Mouse (Mus musculus): ENCODE data around the gene Psmd2. TPM values are rescaled to one million over a fixed set of nuclear protein-coding genes. Genes with fewer than 3 reads are reported as not detected.

The Psmd2 gene
- polyA plus RNA-seq, 1 experiment, result 227 TPM

GRCm38 (mm10) chr16:20672500-20672902, 21.0 kb downstream of the Psmd2 start:
- peak overlapping the region; percentile 64 for H3K4me3 ChIP-seq (replicated peaks; ENCODE audit: control insufficient read depth, low read depth, low read length)
- no peak for TF ChIP-seq CTCF (IDR thresholded peaks at IDR 0.05; ENCODE audit: control insufficient read depth, insufficient read depth, low read length)
- peak; percentile 88 for TF ChIP-seq POLR2A (IDR thresholded peaks at IDR 0.05; ENCODE audit: borderline replicate concordance, control insufficient read depth, low read depth, low read length)
- H3K4me1 ChIP-seq (ENCODE audit: control insufficient read depth, insufficient read depth, low read length), result peaks cover 5% of the 10 kb centered on the region
- peak overlapping the region; percentile 80; the same call in 1 of the 2 replicates for H3K27ac ChIP-seq (ENCODE audit: control insufficient read depth, insufficient read depth, low read depth, low read length, poor library complexity)
- under 1% methylated on average over 38 of the region's 38 CpGs for WGBS

DNA sequence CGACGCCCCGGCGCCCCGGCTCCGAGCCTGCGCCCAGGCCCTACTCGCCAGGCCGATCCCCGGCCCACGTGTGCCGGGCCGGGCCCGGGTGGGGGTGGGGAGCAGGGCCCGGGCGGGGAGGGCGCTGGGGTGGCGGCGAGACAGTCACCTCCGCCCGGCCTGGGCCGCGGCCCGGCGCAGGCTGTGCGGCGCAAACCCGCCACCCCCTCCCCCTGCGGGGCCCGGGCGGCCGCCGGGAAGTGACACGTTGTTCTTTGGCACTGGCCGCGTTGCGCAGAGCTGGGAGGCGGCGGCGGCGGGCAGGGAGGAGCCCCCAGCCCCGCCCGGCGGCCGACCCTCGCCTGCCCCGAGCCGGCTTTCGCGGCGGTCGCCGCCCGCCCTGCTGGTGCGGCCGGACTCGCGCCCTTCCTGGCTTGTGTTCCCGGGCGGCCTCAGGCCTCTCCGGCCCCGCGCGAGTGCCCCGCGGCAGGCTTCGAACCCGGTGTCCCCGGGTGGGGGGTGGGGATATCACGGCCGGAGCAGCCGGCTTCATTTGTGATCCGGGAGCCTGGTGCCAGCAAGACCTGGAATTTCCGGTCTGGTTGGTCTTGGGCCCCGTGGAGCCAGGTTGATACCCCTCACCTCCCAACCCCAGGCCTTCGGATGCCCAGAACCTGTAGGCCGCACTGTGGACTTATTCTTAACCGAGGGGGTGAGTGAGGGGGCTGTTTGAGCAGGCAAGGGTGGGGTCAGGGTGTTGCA, 21.7 kb downstream of the Psmd2 start:
- TF ChIP-seq CTCF (IDR thresholded peaks at IDR 0.05; ENCODE audit: control insufficient read depth, insufficient read depth, low read length) (no peak), POLR2A (IDR thresholded peaks at IDR 0.05; ENCODE audit: borderline replicate concordance, control insufficient read depth, low read depth, low read length) (no peak)
- WGBS, result under 1% methylated on average over 65 of the region's 78 CpGs
- H3K27ac ChIP-seq (ENCODE audit: control insufficient read depth, insufficient read depth, low read depth, low read length, poor library complexity), result peak overlapping the region; percentile 80
- H3K4me3 ChIP-seq (replicated peaks; ENCODE audit: control insufficient read depth, low read depth, low read length), result peak overlapping the region; percentile 64
- H3K4me1 ChIP-seq (ENCODE audit: control insufficient read depth, insufficient read depth, low read length), result peaks cover 6% of the 10 kb centered on the region

DNA sequence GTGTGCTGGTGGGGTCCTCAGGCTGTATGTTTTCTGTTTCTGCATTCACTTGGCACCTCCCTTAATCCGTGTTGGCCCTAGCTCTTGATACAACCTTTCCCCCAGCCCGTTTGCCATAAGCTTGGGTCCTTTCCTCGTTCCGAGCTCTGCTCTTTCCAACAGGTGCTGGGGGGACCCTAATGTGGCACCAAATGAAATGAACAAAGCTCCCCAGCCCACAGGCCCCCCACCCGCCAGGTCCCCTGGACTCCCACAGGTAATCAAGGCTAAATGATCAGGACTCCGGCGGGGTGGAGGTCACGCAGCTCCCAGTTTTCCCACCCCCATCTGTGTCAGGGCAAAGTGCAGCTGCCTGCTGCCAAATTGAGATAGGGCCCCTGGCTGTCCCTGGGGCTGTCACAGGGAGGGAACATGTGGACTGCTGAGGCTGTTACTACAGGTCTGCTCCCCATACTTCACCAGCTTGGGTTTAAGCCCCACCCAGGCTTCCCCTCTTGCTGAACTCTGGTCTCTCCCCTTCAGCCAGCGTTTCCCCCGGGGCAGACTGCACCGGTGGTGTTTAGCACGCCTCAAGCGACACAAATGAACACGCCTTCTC, 22.4 kb downstream of the Psmd2 start:
- Histone ChIP-seq H3K4me3 (replicated peaks; ENCODE audit: control insufficient read depth, low read depth, low read length) (peak overlapping the region; percentile 64), H3K4me1 (ENCODE audit: control insufficient read depth, insufficient read depth, low read length) (peaks cover 6% of the 10 kb centered on the region), H3K27ac (ENCODE audit: control insufficient read depth, insufficient read depth, low read depth, low read length, poor library complexity) (peak overlapping the region; percentile 80)
- 4% methylated on average over 14 of the region's 14 CpGs for WGBS
- TF ChIP-seq CTCF (IDR thresholded peaks at IDR 0.05; ENCODE audit: control insufficient read depth, insufficient read depth, low read length) (no peak), POLR2A (IDR thresholded peaks at IDR 0.05; ENCODE audit: borderline replicate concordance, control insufficient read depth, low read depth, low read length) (0 out of 2 replicates have a peak, but pooled peaks have one; percentile 7)

DNA sequence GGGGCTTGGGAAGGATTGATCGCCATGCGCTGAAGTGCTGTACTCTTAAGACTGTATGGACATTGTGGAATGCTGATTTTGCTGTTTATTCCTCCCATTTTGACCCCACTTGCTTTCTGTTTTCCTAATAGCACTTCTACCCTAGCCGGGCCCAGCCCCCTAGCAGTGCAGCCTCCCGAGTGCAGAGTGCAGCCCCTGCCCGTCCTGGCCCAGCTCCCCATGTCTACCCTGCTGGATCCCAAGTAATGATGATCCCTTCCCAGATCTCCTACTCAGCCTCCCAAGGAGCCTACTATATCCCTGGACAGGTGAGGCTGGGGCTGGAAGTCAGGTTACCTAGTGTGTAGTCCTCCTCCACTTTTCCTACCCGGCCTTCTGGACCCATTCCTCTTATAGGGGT, 23.8 kb downstream of the Psmd2 start:
- no peak overlapping the region for H3K4me3 ChIP-seq (replicated peaks; ENCODE audit: control insufficient read depth, low read depth, low read length)
- H3K27ac ChIP-seq (ENCODE audit: control insufficient read depth, insufficient read depth, low read depth, low read length, poor library complexity), result no peak overlapping the region
- H3K4me1 ChIP-seq (ENCODE audit: control insufficient read depth, insufficient read depth, low read length), result peaks cover 6% of the 10 kb centered on the region

GRCm38 (mm10) chr16:20676702-20677101, 25.2 kb downstream of the Psmd2 start:
- H3K4me1 ChIP-seq (ENCODE audit: control insufficient read depth, insufficient read depth, low read length), result peaks cover 6% of the 10 kb centered on the region
- no peak overlapping the region for H3K4me3 ChIP-seq (replicated peaks; ENCODE audit: control insufficient read depth, low read depth, low read length)
- WGBS, result 69% methylated on average over 4 of the region's 4 CpGs
- TF ChIP-seq CTCF (IDR thresholded peaks at IDR 0.05; ENCODE audit: control insufficient read depth, insufficient read depth, low read length), result no peak
- no peak for TF ChIP-seq POLR2A (IDR thresholded peaks at IDR 0.05; ENCODE audit: borderline replicate concordance, control insufficient read depth, low read depth, low read length)
- H3K27ac ChIP-seq (ENCODE audit: control insufficient read depth, insufficient read depth, low read depth, low read length, poor library complexity), result no peak overlapping the region

More for the DNA sequence above, 23.8 kb downstream of the Psmd2 start:
- TF ChIP-seq CTCF (IDR thresholded peaks at IDR 0.05; ENCODE audit: control insufficient read depth, insufficient read depth, low read length), result no peak
- no peak for TF ChIP-seq POLR2A (IDR thresholded peaks at IDR 0.05; ENCODE audit: borderline replicate concordance, control insufficient read depth, low read depth, low read length)
- WGBS, result 91% methylated on average over 6 of the region's 6 CpGs

DNA sequence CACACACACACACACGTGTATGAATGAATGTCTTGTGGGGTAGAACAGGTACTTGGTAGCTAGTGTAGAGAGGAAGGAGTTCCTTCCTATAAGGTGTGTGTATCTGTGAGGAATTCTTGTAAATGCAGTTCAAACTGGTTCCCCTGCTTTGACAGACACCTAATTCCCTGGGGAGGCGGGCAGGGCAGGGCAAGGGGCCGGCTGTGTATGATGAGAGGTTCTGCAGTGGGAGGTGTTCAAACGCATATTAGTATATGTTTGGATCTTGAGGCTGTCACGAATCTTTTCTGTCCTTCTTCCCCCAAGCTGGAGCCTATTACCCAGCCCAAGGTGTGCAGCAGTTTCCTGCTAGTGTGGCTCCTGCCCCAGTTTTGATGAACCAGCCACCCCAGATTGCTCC, 25.9 kb downstream of the Psmd2 start:
- TF ChIP-seq CTCF (IDR thresholded peaks at IDR 0.05; ENCODE audit: control insufficient read depth, insufficient read depth, low read length), result no peak
- TF ChIP-seq POLR2A (IDR thresholded peaks at IDR 0.05; ENCODE audit: borderline replicate concordance, control insufficient read depth, low read depth, low read length), result no peak
- H3K4me1 ChIP-seq (ENCODE audit: control insufficient read depth, insufficient read depth, low read length), result peaks cover 5% of the 10 kb centered on the region

GRCm38 (mm10) chr16:20677974-20678675, 26.7 kb downstream of the Psmd2 start:
- H3K4me3 ChIP-seq (replicated peaks; ENCODE audit: control insufficient read depth, low read depth, low read length), result peak overlapping the region; percentile 7
- peaks cover 5% of the 10 kb centered on the region for H3K4me1 ChIP-seq (ENCODE audit: control insufficient read depth, insufficient read depth, low read length)
- 41% methylated on average over 10 of the region's 10 CpGs for WGBS
- TF ChIP-seq POLR2A (IDR thresholded peaks at IDR 0.05; ENCODE audit: borderline replicate concordance, control insufficient read depth, low read depth, low read length) (no peak), CTCF (IDR thresholded peaks at IDR 0.05; ENCODE audit: control insufficient read depth, insufficient read depth, low read length) (no peak)
- H3K27ac ChIP-seq (ENCODE audit: control insufficient read depth, insufficient read depth, low read depth, low read length, poor library complexity), result peak overlapping the region; percentile 47

More for the DNA sequence above, 25.9 kb downstream of the Psmd2 start:
- WGBS, result 60% methylated on average over 5 of the region's 5 CpGs
- Histone ChIP-seq H3K27ac (ENCODE audit: control insufficient read depth, insufficient read depth, low read depth, low read length, poor library complexity) (peak overlapping the region; percentile 47), H3K4me3 (replicated peaks; ENCODE audit: control insufficient read depth, low read depth, low read length) (no peak overlapping the region)

- Histone ChIP-seq H3K27ac (ENCODE audit: control insufficient read depth, insufficient read depth, low read depth, low read length, poor library complexity) (no peak overlapping the region), H3K4me3 (replicated peaks; ENCODE audit: control insufficient read depth, low read depth, low read length) (no peak overlapping the region), H3K4me1 (ENCODE audit: control insufficient read depth, insufficient read depth, low read length) (no peaks in the 10 kb centered on the region; the same call in 1 of the 2 replicates)
- WGBS, result 70% methylated on average over 3 of the region's 3 CpGs
- no peak for TF ChIP-seq POLR2A (IDR thresholded peaks at IDR 0.05; ENCODE audit: borderline replicate concordance, control insufficient read depth, low read depth, low read length)
- TF ChIP-seq CTCF (IDR thresholded peaks at IDR 0.05; ENCODE audit: control insufficient read depth, insufficient read depth, low read length), result no peak
Measured at GRCm38 (mm10) chr16:20690774-20691173, 39.3 kb downstream of the Psmd2 start.
